Mouse (Mus musculus) erythroblast, embryonic 14.5 days (primary cell): ENCODE results near the gene Zfp184.

Source experiments
- GATA1 ChIP-seq: IDR thresholded peaks from 2 replicates; pipeline ENCODE4 v1.6.1; 2012; ENCODE audit warnings: low read length, inconsistent platforms, mixed read lengths
- TAL1 ChIP-seq: IDR thresholded peaks from 3 replicates; pipeline ENCODE4 v1.6.1; 2012; ENCODE audit warnings: low read length, inconsistent platforms, mixed read lengths

DNA sequence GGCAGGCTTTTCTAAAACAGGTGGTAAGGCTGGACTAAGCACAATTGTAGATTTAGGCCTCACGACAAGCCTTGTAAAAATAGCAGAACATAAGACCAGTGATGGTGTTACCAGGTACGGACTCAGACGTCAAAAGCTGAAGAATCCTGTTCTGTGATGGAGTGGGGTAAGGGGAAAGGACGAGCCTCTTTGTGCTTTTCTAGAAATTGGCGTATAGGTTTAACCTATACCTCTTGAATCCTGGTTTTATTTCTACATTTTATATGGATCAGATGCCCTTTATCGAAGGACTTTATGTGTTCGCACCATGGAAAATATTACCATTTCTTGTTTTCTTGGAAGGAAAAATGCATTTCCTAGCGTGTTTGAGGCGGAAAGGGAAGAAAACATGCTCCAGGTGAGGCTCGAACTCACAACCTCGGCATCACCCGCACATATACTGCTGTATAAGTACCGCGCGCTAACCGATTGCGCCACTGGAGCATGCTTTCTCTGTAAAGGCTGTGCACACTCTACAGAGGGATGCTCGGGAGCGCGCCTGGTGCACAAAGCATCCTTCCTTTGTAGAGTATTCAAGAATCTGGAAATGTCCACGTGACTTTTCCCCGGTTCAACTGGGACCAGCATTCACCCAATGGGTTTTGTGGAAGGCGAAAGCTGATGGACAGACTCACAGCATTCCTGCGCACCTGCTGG, 48.2 kb upstream of the Zfp184 start:
- no peak for TF ChIP-seq TAL1
- TF ChIP-seq GATA1, result no peak
